9 mouse cellular contexts compared by ENCODE assay signal in genomic region chr6:88196733-88197312, GRCm38 (mm10). TPM values are rescaled to one million over a fixed set of nuclear protein-coding genes. Genes with fewer than 3 reads are reported as not detected.
A peak's percentile ranks its signal among the peaks of the same experiment; 100 is the strongest.
DNase-seq lines count a peak whose midpoint lies in the region; ATAC-seq and TF ChIP-seq lines count a peak whose summit lies in the region.
"Had no signal": no experiment of that assay in that cellular context is flagged by ENCODE, and none has a peak within 500 bp of the region (broad histone marks: within the 10 kb centered on the region; RNA-seq: fewer than 3 reads in every experiment).

No protein-coding gene starts in this region.

- no peak for ATAC-seq in limb, embryonic 12.5 days (ENCODE audit: insufficient number of reproducible peaks, insufficient read depth, low FRiP score, low TSS enrichment, low read depth)

- WGBS in lung, adult 2 months: 3% methylated on average over 44 of the region's 44 CpGs
- WGBS in forebrain, embryonic 10.5 days: under 1% methylated on average over 44 of the region's 44 CpGs
- WGBS in limb, embryonic 12.5 days: under 1% methylated on average over 42 of the region's 44 CpGs

- H3K4me3 ChIP-seq in lung, adult 2 months (replicated peaks; ENCODE audit: extremely low read depth, low read depth, low read length): peak overlapping the region; percentile 73
- H3K4me3 ChIP-seq in forebrain, embryonic 10.5 days: peak overlapping the region; percentile 54
- H3K4me3 ChIP-seq in limb, embryonic 12.5 days (replicated peaks): peak overlapping the region; percentile 48

- peak overlapping the region; percentile 53 for H3K9ac ChIP-seq in limb, embryonic 12.5 days (replicated peaks)

- no peaks in the 10 kb centered on the region for H3K9me3 ChIP-seq in forebrain, embryonic 10.5 days
- no peaks in the 10 kb centered on the region for H3K9me3 ChIP-seq in limb, embryonic 12.5 days

- no peak for DNase-seq in lung, adult 2 months
- DNase-seq in lung, postnatal 25 days (ENCODE audit: low spot score): no peak
- DNase-seq in forebrain, embryonic 10.5 days (ENCODE audit: extremely low spot score, low spot score): peak; percentile 50
- DNase-seq in retina, postnatal 1 day: peak; percentile 46
- no peak for DNase-seq in thymus, postnatal 4 days
- DNase-seq in cerebellum, postnatal 36 days: no peak
- DNase-seq in layer of hippocampus, adult 11-12 months (ENCODE audit: low spot score): no peak

- peak overlapping the region; percentile 84 for H3K4me2 ChIP-seq in limb, embryonic 12.5 days

- peak overlapping the region; percentile 40; the same call in 1 of the 2 replicates for H3K27ac ChIP-seq in forebrain, embryonic 10.5 days
- no peak overlapping the region for H3K27ac ChIP-seq in limb, embryonic 12.5 days

- no peak for TF ChIP-seq CTCF in lung, adult 2 months (IDR thresholded peaks at IDR 0.05; ENCODE audit: insufficient read depth, low read length)

- peaks cover 4% of the 10 kb centered on the region; the same call in 1 of the 2 replicates for H3K4me1 ChIP-seq in lung, adult 2 months (ENCODE audit: control insufficient read depth, insufficient read depth, low read length)
- H3K4me1 ChIP-seq in forebrain, embryonic 10.5 days: peaks cover 67% of the 10 kb centered on the region
- peaks cover 58% of the 10 kb centered on the region for H3K4me1 ChIP-seq in limb, embryonic 12.5 days (replicated peaks)

- peaks cover 100% of the 10 kb centered on the region for H3K27me3 ChIP-seq in forebrain, embryonic 10.5 days (ENCODE audit: poor library complexity, severe bottlenecking)
- H3K27me3 ChIP-seq in limb, embryonic 12.5 days: peaks cover 100% of the 10 kb centered on the region

- no peak for TF ChIP-seq POLR2A in lung, adult 2 months (IDR thresholded peaks at IDR 0.05; ENCODE audit: borderline replicate concordance, extremely low read depth, low read depth, low read length)

- no peaks in the 10 kb centered on the region for H3K36me3 ChIP-seq in forebrain, embryonic 10.5 days (replicated peaks)
- H3K36me3 ChIP-seq in limb, embryonic 12.5 days: no peaks in the 10 kb centered on the region

RNA-seq across cellular contexts. Expression of gene Gata2, which starts 3.1 kb away (rescaled TPM):
- 184 and 333 TPM in 2 replicates for polyA plus RNA-seq in lung, adult 2 months (2012; rRNA removed)
- 18.2 and 19.6 TPM in 2 replicates for polyA plus RNA-seq in forebrain, embryonic 10.5 days (2016; fragmentation: Nextera tagmentation; extraction: Ambion mirVana)
- polyA plus RNA-seq in limb, embryonic 12.5 days (2016; fragmentation: Nextera tagmentation; extraction: Ambion mirVana): 5.7 and 8.6 TPM in 2 replicates

RNA-seq across cellular contexts. Expression of gene Dnajb8, which starts 25.2 kb away (rescaled TPM):
- polyA plus RNA-seq in lung, adult 2 months (2012; rRNA removed): not detected in 2 replicates
- polyA plus RNA-seq in forebrain, embryonic 10.5 days (2016; fragmentation: Nextera tagmentation; extraction: Ambion mirVana): not detected in 2 replicates
- polyA plus RNA-seq in limb, embryonic 12.5 days (2016; fragmentation: Nextera tagmentation; extraction: Ambion mirVana): not detected in 2 replicates
- polyA plus RNA-seq: brain, embryonic 14.5 days had no signal

Comparison
In these comparisons a context has a peak if more than half of its experiments do, and no peak if none do; other contexts are left out.
1. DNase-seq: peak in forebrain, embryonic 10.5 days (single experiment) and retina, postnatal 1 day (single experiment); none in lung, adult 2 months (single experiment), lung, postnatal 25 days (single experiment), thymus, postnatal 4 days (single experiment), cerebellum, postnatal 36 days (0 of 2) and layer of hippocampus, adult 11-12 months (single experiment).
2. Peak in every context shown above with its lines, with median percentiles within 50 percentile points of each other: H3K4me3 ChIP-seq.